Mouse (Mus musculus): ENCODE measurements around the gene Pias3.

DNA sequence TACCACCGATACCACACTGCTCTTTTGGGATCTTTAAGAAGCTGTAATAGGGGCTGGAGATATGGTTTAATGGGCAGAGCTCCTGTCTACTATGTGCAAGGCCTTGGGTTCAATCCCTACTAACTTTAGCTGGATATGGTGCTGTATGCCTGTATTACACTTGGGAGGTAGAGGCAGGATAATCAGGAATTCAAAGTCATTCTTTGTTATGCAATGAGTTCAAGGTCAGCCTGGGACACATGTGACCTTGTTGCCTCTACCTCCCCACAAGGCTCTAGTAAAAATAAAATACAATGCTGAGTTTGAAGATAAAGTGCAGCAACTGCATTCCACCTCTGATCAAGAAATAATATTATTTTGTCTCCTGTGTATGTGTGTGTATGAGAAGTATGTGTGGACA, 37.8 kb downstream of the Pias3 start:
- TF ChIP-seq POLR2A (IDR thresholded peaks at IDR 0.05; ENCODE audit: extremely low read depth, insufficient read depth, low read length) (no peak), CTCF (IDR thresholded peaks at IDR 0.05; ENCODE audit: low read depth, low read length) (no peak)

Measured in liver, adult 2 months (tissue).